8 mouse cellular contexts compared by ENCODE assay signal in the genomic region with DNA sequence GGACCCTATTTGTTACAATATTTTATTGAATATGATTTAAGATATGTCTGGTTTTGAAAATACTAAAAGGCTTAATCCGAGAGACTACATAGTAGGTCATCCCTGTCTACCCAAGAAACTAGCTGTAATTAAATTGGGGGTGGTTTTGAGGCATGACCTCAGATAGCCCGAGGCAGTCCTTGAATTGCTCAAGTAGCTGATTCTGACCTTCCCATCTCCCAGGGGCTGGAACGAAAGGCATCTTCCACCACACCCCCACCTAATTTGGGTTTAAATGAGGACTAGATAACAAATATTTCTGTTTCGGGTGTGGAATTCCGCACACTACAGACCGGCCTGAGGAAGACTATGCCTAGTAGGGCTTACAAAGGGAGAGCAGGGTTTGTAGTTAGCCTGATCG. TPM values are rescaled to one million over a fixed set of nuclear protein-coding genes. Genes with fewer than 3 reads are reported as not detected.
A peak's percentile ranks its signal among the peaks of the same experiment; 100 is the strongest.
DNase-seq lines count a peak whose midpoint lies in the region; ATAC-seq and TF ChIP-seq lines count a peak whose summit lies in the region.

No protein-coding gene starts in this region.

- dilution Hi-C loops in CH12.LX (cut with MboI; ENCODE audit: extremely low pct_ligation_motif_present, extremely low pct_unique_long_range_greater_than_20kb, low sequenced_read_pairs), result no loop called here

- H3K9me3 ChIP-seq in CH12.LX (replicated peaks; ENCODE audit: low read length), result peaks cover 2% of the 10 kb centered on the region
- H3K9me3 ChIP-seq in forebrain, embryonic 10.5 days, result no peaks in the 10 kb centered on the region
- H3K9me3 ChIP-seq in liver, embryonic 11.5 days (ENCODE audit: control insufficient read depth, low read length), result no peaks in the 10 kb centered on the region

- peak overlapping the region; percentile 100; the same call in 1 of the 2 replicates for H3K9ac ChIP-seq in CH12.LX (ENCODE audit: insufficient read depth, low read depth)
- peak overlapping the region; percentile 99 for H3K9ac ChIP-seq in liver, embryonic 11.5 days (ENCODE audit: low read depth, low read length)

- DNase-seq in adrenal gland, postnatal 14 days, result peak; percentile 36
- DNase-seq in adrenal gland, adult 18-20 months (ENCODE audit: low spot score in 2 of 2), result no peak
- no peak for DNase-seq in CH12.LX (ENCODE audit: extremely low read depth)
- no peak for DNase-seq in forebrain, embryonic 10.5 days (ENCODE audit: extremely low spot score, low spot score)
- no peak for DNase-seq in liver, embryonic 11.5 days (ENCODE audit: low spot score)
- DNase-seq in gastrocnemius, postnatal 14 days, result no peak
- DNase-seq in right cerebral cortex, adult 18-20 months, result no peak
- DNase-seq in layer of hippocampus, postnatal 25 days (ENCODE audit: extremely low spot score in 1 of 2, low spot score in 1 of 2), result no peak

- H3K4me1 ChIP-seq in CH12.LX (ENCODE audit: control insufficient read depth in 1 of 2, insufficient read depth in 2 of 2), result peaks cover 4 to 29% of the 10 kb centered on the region in 2 experiments; a peak in 3 of 4 replicates
- H3K4me1 ChIP-seq in forebrain, embryonic 10.5 days, result peaks cover 35% of the 10 kb centered on the region
- peaks cover 17% of the 10 kb centered on the region for H3K4me1 ChIP-seq in liver, embryonic 11.5 days (replicated peaks; ENCODE audit: control insufficient read depth, insufficient read depth, low read length)

- TF ChIP-seq POLR2A in CH12.LX (IDR thresholded peaks at IDR 0.05; ENCODE audit: low read depth, low read length), result no peak

- intact Hi-C loops in gastrocnemius, postnatal 14 days (cut with DNase I; ENCODE audit: low total_unique reads), result loop anchor here (10.0 kb wide), 1 partner anchor 56 kb away; no protein-coding TSS in a partner anchor

- no peaks in the 10 kb centered on the region for H3K27me3 ChIP-seq in CH12.LX (replicated peaks)
- H3K27me3 ChIP-seq in forebrain, embryonic 10.5 days (ENCODE audit: poor library complexity, severe bottlenecking), result no peaks in the 10 kb centered on the region
- no peaks in the 10 kb centered on the region for H3K27me3 ChIP-seq in liver, embryonic 11.5 days (replicated peaks; ENCODE audit: control insufficient read depth, insufficient read depth, low read length)

- peaks cover 0 to 8% of the 10 kb centered on the region in 2 experiments for H3K36me3 ChIP-seq in CH12.LX (replicated peaks in 1 of 2; ENCODE audit: control insufficient read depth in 1 of 2, insufficient read depth in 1 of 2, low read length in 1 of 2)
- peaks cover 9% of the 10 kb centered on the region for H3K36me3 ChIP-seq in forebrain, embryonic 10.5 days (replicated peaks)
- H3K36me3 ChIP-seq in liver, embryonic 11.5 days (ENCODE audit: control insufficient read depth, insufficient read depth, low read length), result no peaks in the 10 kb centered on the region

- WGBS in forebrain, embryonic 10.5 days, result 69% methylated on average over 7 of the region's 7 CpGs
- WGBS in liver, embryonic 11.5 days, result 60% methylated on average over 7 of the region's 7 CpGs

- H3K4me2 ChIP-seq in CH12.LX (ENCODE audit: insufficient read depth, low read depth, poor library complexity, severe bottlenecking), result peak overlapping the region; percentile 62
- H3K4me2 ChIP-seq in liver, embryonic 11.5 days, result peak overlapping the region; percentile 81

- TF ChIP-seq EP300 in CH12.LX (IDR thresholded peaks at IDR 0.05; ENCODE audit: low read length), result no peak

- H3K27ac ChIP-seq in CH12.LX (ENCODE audit: insufficient read depth, low read depth), result no peak overlapping the region
- peak overlapping the region; percentile 99 for H3K27ac ChIP-seq in forebrain, embryonic 10.5 days
- peak overlapping the region; percentile 99 for H3K27ac ChIP-seq in liver, embryonic 11.5 days (ENCODE audit: low read depth, low read length)

- in situ Hi-C loops in CH12.LX (cut with MboI; ENCODE audit: low pct_ligation_motif_present, low pct_unique_long_range_greater_than_20kb, low sequenced_read_pairs), result no loop called here

- TF ChIP-seq CTCF in CH12.LX (conservative IDR thresholded peaks at IDR 0.05 in 1 of 2, IDR thresholded peaks at IDR 0.05 in 1 of 2; ENCODE audit: low read depth in 2 of 2, low read length in 2 of 2), result no peak

- peaks cover 45% of the 10 kb centered on the region for H3K79me2 ChIP-seq in CH12.LX (replicated peaks; ENCODE audit: control insufficient read depth, extremely low read depth, insufficient read depth, poor library complexity, severe bottlenecking)

- no peak for ATAC-seq in liver, embryonic 11.5 days (replicated peaks; ENCODE audit: low FRiP score)

- no peak for TF ChIP-seq RAD21 in CH12.LX (IDR thresholded peaks at IDR 0.05; ENCODE audit: low read depth, low read length)

- peak overlapping the region; percentile 67 to 98 (median 87) for H3K4me3 ChIP-seq in CH12.LX (replicated peaks in 1 of 3; ENCODE audit: low read depth in 2 of 3, low read length in 2 of 3, poor library complexity in 1 of 3)
- peak overlapping the region; percentile 97 for H3K4me3 ChIP-seq in forebrain, embryonic 10.5 days
- H3K4me3 ChIP-seq in liver, embryonic 11.5 days (ENCODE audit: low read depth, low read length), result peak overlapping the region; percentile 98

TF ChIP-seq in CH12.LX, 34 proteins besides CTCF, POLR2A, EP300 and RAD21:
- TF ChIP-seq MAX (IDR thresholded peaks at IDR 0.05; ENCODE audit: low read length) (no peak), IRF4 (IDR thresholded peaks at IDR 0.05; ENCODE audit: low read depth, low read length) (no peak), ZKSCAN1 (IDR thresholded peaks at IDR 0.05; ENCODE audit: borderline replicate concordance, low read depth, low read length) (no peak), USF1 (IDR thresholded peaks at IDR 0.05; ENCODE audit: low read depth, low read length) (no peak), E2F4 (IDR thresholded peaks at IDR 0.05; ENCODE audit: insufficient replicate concordance, low read depth, low read length) (no peak), UBTF (IDR thresholded peaks at IDR 0.05; ENCODE audit: low read depth, low read length) (no peak)

RNA-seq across cellular contexts. Expression of a gene that starts 1.2 kb away (rescaled TPM):
- 86.8 and 97.9 TPM in 2 replicates for total RNA-seq in adrenal gland, postnatal 14 days (2021)
- total RNA-seq in adrenal gland, adult 18-20 months (2021), result 100 to 1,000 TPM in 1 of 2 experiments, 10 to 100 TPM in 1; 95.6 to 101 TPM
- total RNA-seq in CH12.LX (2012; rRNA removed) (82.5 and 108 TPM in 2 replicates), CH12.LX (2014; rRNA removed) (97.6 and 98.0 TPM in 2 replicates)
- 161 and 207 TPM in 2 replicates for polyA plus RNA-seq in CH12.LX (2012; ENCODE audit: insufficient read length, low read depth)
- polyA plus RNA-seq in forebrain, embryonic 10.5 days (2016; fragmentation: Nextera tagmentation; extraction: Ambion mirVana), result 29.4 and 30.1 TPM in 2 replicates
- polyA plus RNA-seq in liver, embryonic 11.5 days (2014; fragmentation: Nextera tagmentation; extraction: Ambion mirVana), result 40.6 and 46.8 TPM in 2 replicates
- 10 to 100 TPM; 78.7 to 84.8 TPM for total RNA-seq in gastrocnemius, postnatal 14 days (2021)
- 10 to 100 TPM; 60.1 to 65.6 TPM for total RNA-seq in layer of hippocampus, postnatal 25 days (2021)

RNA-seq across cellular contexts. Expression of a gene that starts 57.6 kb away (rescaled TPM):
- total RNA-seq in adrenal gland, postnatal 14 days (2021), result 355 and 495 TPM in 2 replicates
- 100 to 1,000 TPM; 151 to 215 TPM for total RNA-seq in adrenal gland, adult 18-20 months (2021)
- total RNA-seq in CH12.LX (2012; rRNA removed) (223 and 253 TPM in 2 replicates), CH12.LX (2014; rRNA removed) (277 and 379 TPM in 2 replicates)
- polyA plus RNA-seq in CH12.LX (2012; ENCODE audit: insufficient read length, low read depth), result 479 and 722 TPM in 2 replicates
- polyA plus RNA-seq in forebrain, embryonic 10.5 days (2016; fragmentation: Nextera tagmentation; extraction: Ambion mirVana), result 2,414 and 2,501 TPM in 2 replicates
- 984 and 1,116 TPM in 2 replicates for polyA plus RNA-seq in liver, embryonic 11.5 days (2014; fragmentation: Nextera tagmentation; extraction: Ambion mirVana)
- total RNA-seq in gastrocnemius, postnatal 14 days (2021), result 100 to 1,000 TPM; 225 to 328 TPM
- 100 to 1,000 TPM; 408 to 418 TPM for total RNA-seq in layer of hippocampus, postnatal 25 days (2021)
